15 mouse cellular contexts compared by ENCODE assay signal in the genomic region with DNA sequence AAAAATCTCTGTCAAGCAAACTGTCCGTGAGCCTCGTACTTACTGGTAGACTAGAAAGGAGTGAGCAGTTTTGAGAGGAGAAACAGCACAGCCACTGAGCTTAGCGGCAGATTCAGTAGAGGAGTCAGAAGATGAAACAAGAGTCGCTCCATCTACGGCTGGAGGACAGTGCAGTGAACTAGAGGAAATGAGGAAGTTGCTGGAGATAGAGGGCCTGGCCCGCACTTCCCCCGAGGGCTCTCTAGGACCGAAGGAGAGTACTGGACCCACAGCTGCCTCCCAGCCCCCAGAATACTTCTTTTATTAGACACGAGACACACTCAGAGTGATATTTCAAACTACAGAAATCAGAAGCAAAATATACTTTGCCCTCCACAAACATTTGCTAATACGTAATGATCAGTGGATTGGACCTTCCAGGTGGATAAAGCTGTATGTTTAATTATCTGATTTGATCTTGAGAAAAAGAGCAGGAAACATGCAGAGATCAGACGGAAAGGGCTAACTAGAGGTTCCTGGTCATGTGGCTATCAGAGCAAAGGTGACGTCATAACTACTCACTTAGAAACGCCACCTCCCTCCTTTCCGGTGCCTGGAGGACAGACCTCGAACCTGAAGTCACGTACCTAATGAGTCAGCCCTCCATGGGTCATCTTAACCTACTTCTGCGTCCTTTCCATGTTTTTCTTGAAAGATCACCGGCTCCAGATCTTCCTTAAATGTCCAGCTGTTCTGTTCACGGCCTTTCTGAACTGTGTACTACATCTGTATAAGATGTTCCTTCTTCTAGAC.
"Had no signal": no experiment of that assay in that cellular context is flagged by ENCODE, and none has a peak within 500 bp of the region (broad histone marks: within the 10 kb centered on the region; RNA-seq: fewer than 3 reads in every experiment).

No protein-coding gene starts in this region.

- H3K36me3 ChIP-seq: limb, embryonic 15.5 days; liver, embryonic 12.5 days; midbrain, embryonic 13.5 days; neural tube, embryonic 15.5 days had no signal

- DNase-seq: kidney, adult 9 months; kidney, postnatal 36 days; layer of hippocampus, adult 9-11 months; layer of hippocampus, postnatal 36 days; lung, embryonic 14.5 days; lung, postnatal 10 days; right cerebral cortex, postnatal 4 days; spleen, adult 18-20 months; thymus, postnatal 36 days had no signal

- H3K27ac ChIP-seq: kidney, postnatal 0 days; limb, embryonic 15.5 days; liver, embryonic 12.5 days; macrophage; midbrain, embryonic 13.5 days; neural tube, embryonic 15.5 days had no signal

- H3K27me3 ChIP-seq: limb, embryonic 15.5 days; liver, embryonic 12.5 days; midbrain, embryonic 13.5 days; neural tube, embryonic 15.5 days had no signal

- H3K9me3 ChIP-seq: limb, embryonic 15.5 days; liver, embryonic 12.5 days; midbrain, embryonic 13.5 days; neural tube, embryonic 15.5 days had no signal

- H3K4me1 ChIP-seq: limb, embryonic 15.5 days; liver, embryonic 12.5 days had no signal

- H3K4me2 ChIP-seq: limb, embryonic 15.5 days; liver, embryonic 12.5 days; lung, embryonic 14.5 days; midbrain, embryonic 13.5 days; neural tube, embryonic 15.5 days had no signal

- H3K9ac ChIP-seq: limb, embryonic 15.5 days; liver, embryonic 12.5 days; lung, embryonic 14.5 days; midbrain, embryonic 13.5 days; neural tube, embryonic 15.5 days had no signal

- H3K4me3 ChIP-seq: limb, embryonic 15.5 days; liver, embryonic 12.5 days; midbrain, embryonic 13.5 days; neural tube, embryonic 15.5 days had no signal

- ATAC-seq: liver, embryonic 12.5 days; midbrain, embryonic 13.5 days had no signal
